Mouse (Mus musculus) left cerebral cortex, adult 18-20 months (tissue): ENCODE measurements around the gene Atg4c. TPM values are rescaled to one million over a fixed set of nuclear protein-coding genes. Genes with fewer than 3 reads are reported as not detected.

Experiments used
- DNase-seq, 2 experiments: peaks; one replicate each; pipeline ENCODE4 v3.0.0; 2021 to 2022; ENCODE audit warnings: low spot score in 2 of 2, mixed read lengths in 1 of 2
- total RNA-seq, 2 experiments: library from RNA; stranded (reverse); gene quantifications; 2 replicates each; pipeline ENCODE4 v1.2.3; 2021

Atg4c gene
- total RNA-seq, 2 experiments from 2014 or later, result 42.7 to 44.2 TPM

- no peak for DNase-seq
These were observed 9.1 kb upstream of the Atg4c start for GRCm38 (mm10) chr4:99184678-99185077.

DNA sequence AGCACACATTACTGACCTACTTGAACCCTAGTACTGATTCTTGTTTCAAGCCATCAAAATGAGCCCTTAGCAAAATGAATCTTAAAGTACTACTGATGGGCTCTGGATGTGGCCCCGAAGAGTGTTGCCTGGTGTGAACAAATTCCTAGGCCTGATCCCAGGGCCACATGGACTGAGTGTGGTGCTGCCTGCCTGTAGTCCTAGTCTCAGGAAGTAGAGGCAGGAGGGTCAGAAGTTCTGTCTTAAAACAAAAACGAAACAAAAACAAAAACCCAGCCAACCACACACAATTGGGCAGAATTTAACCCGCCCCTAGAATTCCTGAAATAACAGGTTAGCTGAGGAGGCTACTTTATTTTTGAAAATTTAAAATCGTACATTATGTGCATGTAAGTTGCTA is 8.4 kb upstream of the Atg4c start:
- no peak for DNase-seq

- DNase-seq, result no peak
These were observed 7.2 kb upstream of the Atg4c start for GRCm38 (mm10) chr4:99186412-99187125.

- no peak for DNase-seq
These were observed 1.1 kb upstream of the Atg4c start for GRCm38 (mm10) chr4:99192640-99193039.

GRCm38 (mm10) chr4:99193214-99193613 is 520 bp upstream of the Atg4c start:
- no peak for DNase-seq

- no peak for DNase-seq
These were observed 1.1 kb downstream of the Atg4c start for GRCm38 (mm10) chr4:99194826-99195225.

DNA sequence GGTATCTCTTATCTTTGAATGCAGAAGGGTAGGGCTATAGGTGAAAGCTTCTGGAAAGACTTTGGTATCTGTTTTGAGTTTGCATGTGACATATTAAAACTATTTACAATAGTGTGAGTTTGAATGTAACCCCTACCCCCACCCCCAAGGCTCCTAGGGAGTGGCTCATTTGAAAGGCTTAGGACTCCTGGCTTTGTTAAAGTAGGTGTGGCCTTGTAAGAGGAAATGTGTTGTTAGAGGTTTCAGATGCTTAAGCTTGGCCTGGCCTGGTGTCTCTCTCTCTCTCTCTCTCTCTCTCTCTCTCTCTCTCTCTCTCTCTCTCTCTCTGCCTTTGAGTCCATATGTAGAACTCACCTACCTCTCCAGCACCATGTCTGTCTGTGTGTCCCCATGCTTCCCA is 5.0 kb downstream of the Atg4c start:
- DNase-seq, result no peak

DNA sequence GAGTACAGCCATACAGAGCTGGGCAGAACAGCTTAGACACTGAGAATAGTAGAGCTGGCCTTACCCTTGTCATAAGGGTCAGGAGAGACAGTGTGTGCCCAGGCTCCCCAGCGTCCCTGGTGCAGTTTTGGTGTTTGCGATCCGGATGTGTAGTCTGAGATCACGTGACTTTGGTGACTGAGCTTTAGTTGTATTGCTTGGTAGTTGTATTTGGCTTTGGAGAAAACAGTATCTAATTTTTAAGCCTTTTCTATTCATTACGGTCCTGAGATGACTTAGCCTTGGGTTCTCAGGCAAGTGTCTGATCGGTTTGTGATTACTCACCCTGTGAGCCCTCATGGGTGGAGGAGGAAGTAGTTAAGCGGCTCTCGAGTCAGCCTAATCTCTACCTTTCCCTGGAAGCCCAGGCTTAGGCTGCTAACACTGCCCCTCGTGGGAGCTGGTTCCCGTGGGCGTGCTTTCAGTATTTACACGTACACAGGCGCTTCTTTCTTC is 6.1 kb downstream of the Atg4c start:
- peak in 1 of 2 experiments; percentile 31 for DNase-seq

DNA sequence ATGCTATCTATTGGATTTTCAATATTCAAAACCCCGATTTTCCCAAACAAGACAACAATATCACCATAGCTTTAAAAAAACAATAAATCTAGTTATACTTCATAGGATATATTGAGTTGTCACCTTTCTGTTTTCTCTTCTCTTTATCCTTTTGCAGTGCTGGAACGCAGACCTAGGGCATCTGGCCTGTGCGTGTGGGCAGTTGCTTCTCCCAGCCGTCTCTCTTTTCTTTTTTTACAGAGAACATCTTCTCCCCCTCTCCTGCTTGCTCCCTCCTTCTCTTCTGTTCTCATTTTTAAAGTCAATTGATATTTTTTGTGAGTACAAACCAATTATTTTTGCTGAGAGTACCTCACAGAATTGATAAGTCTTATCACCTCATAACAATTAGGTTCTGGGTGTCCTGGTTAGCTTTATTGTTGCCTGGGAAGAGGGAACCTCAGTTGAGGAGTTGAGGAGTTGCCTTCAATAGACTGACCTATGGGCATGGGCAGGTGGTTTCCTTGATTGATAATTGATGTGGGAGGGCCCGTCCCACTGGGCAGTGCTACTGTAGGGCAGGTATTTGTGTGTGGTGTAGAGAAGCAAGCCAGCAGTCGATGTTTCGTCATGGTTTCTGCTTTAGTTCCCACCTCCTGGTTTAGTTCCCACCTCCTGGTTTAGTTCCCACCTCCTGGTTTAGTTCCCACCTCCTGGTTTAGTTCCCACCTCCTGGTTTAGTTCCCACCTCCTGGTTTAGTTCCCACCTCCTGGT is 6.8 kb downstream of the Atg4c start:
- peak in 1 of 2 experiments; percentile 47 for DNase-seq

GRCm38 (mm10) chr4:99205773-99206172 is 12.0 kb downstream of the Atg4c start:
- DNase-seq, result no peak

DNA sequence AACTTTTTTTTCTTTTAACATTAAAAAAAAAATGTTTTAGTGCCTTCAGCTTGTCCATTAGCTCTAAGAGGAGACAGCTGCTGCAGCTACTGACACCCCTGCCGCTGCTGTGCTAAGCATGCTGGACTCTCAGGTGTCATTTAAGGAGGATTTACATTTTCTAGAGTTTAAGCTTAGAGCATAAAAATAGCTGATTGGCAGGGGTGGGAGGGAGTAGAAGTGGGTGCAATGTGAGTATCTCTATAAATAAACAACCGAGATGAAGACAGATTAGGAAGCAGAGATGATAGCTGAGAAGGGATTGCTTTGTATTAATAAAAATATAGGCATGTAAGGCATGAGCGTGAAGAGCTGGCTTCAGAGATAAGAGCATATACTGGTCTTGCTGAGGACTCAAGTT is 12.6 kb downstream of the Atg4c start:
- no peak for DNase-seq

DNA sequence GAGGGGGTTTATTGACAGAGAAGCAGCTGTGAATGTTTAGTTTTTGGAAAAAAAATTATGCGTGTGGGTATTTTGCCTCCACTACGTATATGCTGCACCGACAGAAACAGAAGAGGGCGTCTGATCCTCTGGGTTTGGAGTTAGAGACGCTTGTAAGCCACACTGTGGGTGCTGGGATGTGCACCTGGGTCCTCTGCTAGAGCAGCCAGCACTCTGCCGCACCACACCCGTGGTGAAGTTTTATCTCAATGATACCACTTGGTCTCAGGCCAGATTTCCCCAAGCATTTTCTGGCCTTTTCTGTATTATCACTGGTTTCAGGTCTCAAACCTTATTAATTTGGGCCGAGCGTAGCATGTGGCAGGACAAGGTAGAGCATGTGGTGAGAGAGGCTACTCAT is 16.4 kb downstream of the Atg4c start:
- no peak for DNase-seq

DNA sequence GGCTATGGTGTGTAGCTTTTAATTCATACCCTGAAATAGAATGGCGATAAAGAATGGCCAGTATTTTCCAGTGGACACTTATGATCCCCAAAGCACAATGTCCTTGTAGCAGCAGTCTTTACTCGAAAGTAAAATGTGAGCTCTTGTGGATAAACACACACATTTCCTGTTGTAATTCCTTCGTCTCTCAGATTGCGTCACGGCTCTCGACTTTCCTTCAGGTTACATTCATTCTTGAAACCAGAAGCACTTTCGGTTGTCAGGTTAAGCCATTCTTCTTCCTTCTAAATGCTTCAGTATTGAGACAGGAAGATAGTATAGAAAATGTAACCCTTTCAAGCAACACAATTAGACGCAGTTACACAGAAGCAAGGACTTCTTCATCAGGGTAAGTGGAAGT is 17.9 kb downstream of the Atg4c start:
- no peak for DNase-seq

DNA sequence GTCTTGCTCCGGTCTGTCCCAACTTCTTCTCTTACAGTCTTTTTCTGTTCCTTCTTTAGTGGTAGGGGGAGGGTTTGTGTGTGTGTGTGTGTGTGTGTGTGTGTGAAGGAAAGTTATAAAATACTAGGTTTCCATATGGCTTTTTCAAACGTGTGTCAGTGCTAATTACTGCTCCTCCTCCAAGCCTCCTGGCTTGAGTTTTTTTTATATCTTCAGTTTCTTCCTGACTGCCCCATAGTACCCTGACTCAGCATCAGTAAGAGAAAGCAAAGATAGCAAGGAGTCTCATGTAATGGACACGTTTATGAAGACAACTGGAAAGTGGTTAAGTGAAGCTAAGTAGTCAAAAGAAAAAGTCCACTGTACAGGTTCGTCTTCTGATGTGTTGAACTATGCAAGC is 19.4 kb downstream of the Atg4c start:
- peak in 1 of 2 experiments; percentile 39 for DNase-seq

GRCm38 (mm10) chr4:99222221-99222620 is 28.5 kb downstream of the Atg4c start:
- DNase-seq, result no peak

DNA sequence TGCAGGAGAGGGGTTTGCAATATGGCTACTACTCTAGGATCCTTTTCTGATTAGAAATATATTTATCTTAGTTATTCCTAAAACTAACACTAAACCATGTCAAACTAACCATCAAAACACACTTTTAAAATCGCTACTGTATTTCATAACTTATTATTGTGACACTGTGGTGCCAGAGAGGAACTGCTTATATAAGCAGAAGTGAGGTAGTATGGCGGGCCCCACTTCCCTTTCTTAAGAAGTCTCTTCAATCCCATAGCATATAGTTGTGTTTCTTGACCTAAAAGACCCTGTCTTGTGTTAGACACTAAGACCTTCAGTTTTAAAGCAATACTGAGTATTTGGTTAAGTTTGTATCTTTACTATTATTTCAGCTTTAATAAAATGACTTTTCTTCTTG is 31.1 kb downstream of the Atg4c start:
- no peak for DNase-seq

DNA sequence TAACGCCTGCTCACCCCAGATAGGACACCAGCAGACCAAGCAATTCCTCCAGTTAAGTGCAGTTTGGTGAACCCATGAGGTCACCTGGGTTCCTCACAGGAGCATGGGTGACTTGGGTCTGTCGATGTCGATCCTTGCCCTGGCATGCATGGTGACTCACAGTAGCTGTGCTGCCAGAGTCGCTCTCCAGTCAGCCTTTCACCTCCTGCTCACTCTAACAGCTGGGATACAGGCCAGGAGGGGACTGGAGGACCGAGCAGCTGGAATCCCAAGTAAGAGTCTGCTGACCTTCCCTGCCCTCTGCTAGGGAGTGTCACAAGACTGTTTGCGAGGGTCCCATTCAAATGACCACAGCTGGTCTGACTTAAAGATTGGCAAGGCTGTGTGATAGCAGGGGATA is 33.5 kb downstream of the Atg4c start:
- DNase-seq, result no peak

- DNase-seq, result no peak
These were observed 35.6 kb downstream of the Atg4c start for GRCm38 (mm10) chr4:99229371-99229770.

DNA sequence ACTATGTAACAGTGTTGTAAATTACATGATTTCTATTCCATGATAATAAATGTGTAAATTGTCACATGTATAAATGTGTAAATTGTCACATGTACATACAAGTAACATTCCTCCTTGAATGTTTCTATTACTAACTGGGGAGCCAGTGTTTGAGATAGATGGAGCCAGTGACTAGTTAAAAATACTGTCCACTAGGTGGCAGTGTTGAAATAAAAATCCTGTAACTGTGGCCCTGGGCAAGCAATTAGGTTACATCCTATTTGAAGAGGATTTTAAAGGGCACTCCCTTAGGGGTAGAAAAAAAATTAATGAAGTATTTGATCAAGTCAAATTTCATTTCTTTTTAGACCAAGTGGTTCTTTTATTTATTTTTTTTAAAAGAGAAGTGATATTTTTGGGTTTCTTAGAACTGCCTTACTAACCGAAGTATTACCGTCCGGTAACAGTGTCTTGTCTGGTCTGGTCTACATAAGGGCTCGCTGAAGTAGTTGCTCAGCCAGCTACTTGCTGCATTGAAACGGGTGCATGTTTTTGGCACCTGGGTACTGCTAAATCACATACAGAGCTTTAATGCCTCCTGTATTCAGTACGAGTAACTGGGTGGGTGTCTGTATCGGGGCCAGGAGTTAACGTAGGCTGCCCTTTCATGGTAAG is 41.6 kb downstream of the Atg4c start:
- DNase-seq, result peak in 1 of 2 experiments; percentile 17

DNA sequence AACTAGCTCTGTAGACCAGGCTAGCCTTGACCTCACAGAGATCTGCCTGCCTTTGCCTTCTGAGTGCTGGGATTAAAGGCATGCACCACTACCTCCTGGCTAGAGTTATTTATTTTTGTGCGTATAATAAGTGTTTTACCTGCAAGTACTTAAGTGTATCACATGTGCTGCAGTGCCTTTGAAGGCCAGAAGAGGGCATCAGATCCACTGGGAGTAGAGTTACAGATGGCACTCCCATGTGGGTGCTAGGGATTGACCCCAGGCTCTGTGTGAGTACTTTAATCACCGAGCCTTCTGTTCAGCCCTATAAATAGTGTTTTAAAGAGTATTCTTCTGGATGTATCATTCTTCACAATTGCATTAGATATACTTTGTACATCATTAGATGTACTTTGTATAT is 44.6 kb downstream of the Atg4c start:
- no peak for DNase-seq

DNA sequence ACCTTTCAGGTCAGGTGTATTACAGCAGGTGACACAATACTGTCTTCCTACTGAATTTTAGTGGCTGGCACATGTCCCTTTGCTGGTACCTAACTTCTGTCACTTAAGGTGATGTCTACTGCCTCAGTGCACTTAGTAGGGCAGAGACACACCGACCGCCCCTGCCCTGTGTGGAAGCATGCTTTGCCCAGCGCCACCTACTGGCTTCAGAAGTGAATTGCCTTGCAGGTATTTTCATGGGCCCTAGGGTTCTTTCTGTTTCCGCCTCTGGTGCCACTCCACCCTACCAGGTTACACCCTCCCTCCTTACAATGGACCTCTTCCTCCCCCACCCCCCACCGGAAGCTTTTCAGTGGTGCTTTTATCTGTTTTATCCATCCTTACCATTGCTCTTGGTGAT is 47.9 kb downstream of the Atg4c start:
- DNase-seq, result no peak

GRCm38 (mm10) chr4:99249358-99249757 is 55.6 kb downstream of the Atg4c start:
- DNase-seq, result no peak
